In genomic region chr4:119733184-119733880, GRCm38 (mm10) we compare ENCODE assay signal across 8 mouse cellular contexts. TPM values are rescaled to one million over a fixed set of nuclear protein-coding genes. Genes with fewer than 3 reads are reported as not detected.
DNase-seq lines count a peak whose midpoint lies in the region; ATAC-seq and TF ChIP-seq lines count a peak whose summit lies in the region.

Gene Hivep3, plus strand, starts transcription at chr4:119733784.

- intact Hi-C loops in gastrocnemius, adult 2 months (cut with DNase I), result no loop called here

- no peaks in the 10 kb centered on the region; the same call in 1 of the 2 replicates for H3K27me3 ChIP-seq in hindbrain, embryonic 16.5 days (replicated peaks; ENCODE audit: control insufficient read depth, insufficient read depth, low read length)

- TF ChIP-seq CTCF in cortical plate, adult 2 months (IDR thresholded peaks at IDR 0.05; ENCODE audit: extremely low read depth, insufficient read depth, low read length), result no peak
- TF ChIP-seq CTCF in gastrocnemius, adult 2 months (IDR thresholded peaks at IDR 0.05), result no peak

- peak within 1 kb of the TSS; percentile 93 for H3K4me2 ChIP-seq in hindbrain, embryonic 16.5 days (ENCODE audit: low read length)

- no peaks in the 10 kb centered on the region for H3K9me3 ChIP-seq in hindbrain, embryonic 16.5 days (ENCODE audit: control insufficient read depth, low read length)

- WGBS in hindbrain, embryonic 16.5 days, result under 1% methylated on average over 38 of the region's 47 CpGs

- H3K4me3 ChIP-seq in cortical plate, adult 2 months (ENCODE audit: insufficient read depth, low read length), result peak within 1 kb of the TSS; percentile 33
- peak within 1 kb of the TSS; percentile 76 for H3K4me3 ChIP-seq in gastrocnemius, adult 2 months
- peak within 1 kb of the TSS; percentile 84 for H3K4me3 ChIP-seq in hindbrain, embryonic 16.5 days (ENCODE audit: low read length)

- no peak within 1 kb of the TSS for H3K27ac ChIP-seq in cortical plate, adult 2 months (ENCODE audit: insufficient read depth, low read length)
- H3K27ac ChIP-seq in gastrocnemius, adult 2 months, result peak within 1 kb of the TSS; percentile 88
- peak within 1 kb of the TSS; percentile 82 for H3K27ac ChIP-seq in hindbrain, embryonic 16.5 days (ENCODE audit: low read depth, low read length)

- peaks cover 6% of the 10 kb centered on the region; the same call in 1 of the 2 replicates for H3K4me1 ChIP-seq in cortical plate, adult 2 months (ENCODE audit: control insufficient read depth, insufficient read depth, low read length)
- peaks cover 4% of the 10 kb centered on the region; the same call in 1 of the 2 replicates for H3K4me1 ChIP-seq in hindbrain, embryonic 16.5 days (ENCODE audit: control insufficient read depth, insufficient read depth, low read depth, low read length)

- no peaks in the 10 kb centered on the region for H3K36me3 ChIP-seq in hindbrain, embryonic 16.5 days (ENCODE audit: control insufficient read depth, insufficient read depth, low read length)

- peak; percentile 95 for DNase-seq in adipocyte (ENCODE audit: low spot score)
- peak; percentile 100 for DNase-seq in gastrocnemius, adult 2 months
- peak; percentile 97 for DNase-seq in left cerebral cortex, adult 11 months (ENCODE audit: low spot score)
- peak; percentile 100 for DNase-seq in lung, postnatal 36 days
- DNase-seq in retina, embryonic 14.5 days (ENCODE audit: low spot score), result peak; percentile 100
- DNase-seq in thymus, postnatal 36 days, result peak; percentile 100

- peak; percentile 98 for TF ChIP-seq POLR2A in cortical plate, adult 2 months (IDR thresholded peaks at IDR 0.05; ENCODE audit: extremely low read depth, insufficient read depth, low read length)

- ATAC-seq in hindbrain, embryonic 16.5 days, result peak; percentile 98

- H3K9ac ChIP-seq in hindbrain, embryonic 16.5 days (ENCODE audit: low read depth, low read length), result peak within 1 kb of the TSS; percentile 83

RNA-seq across cellular contexts. Expression of gene Hivep3, which starts in this region (rescaled TPM):
- 43.4 and 48.9 TPM in 2 replicates for polyA plus RNA-seq in cortical plate, adult 2 months (2012; rRNA removed)
- 1 to 10 TPM; 1.7 to 3.5 TPM for total RNA-seq in gastrocnemius, adult 2 months (2021)
- polyA plus RNA-seq in hindbrain, embryonic 16.5 days (2015; fragmentation: Nextera tagmentation; extraction: Ambion mirVana), result 16.0 and 17.7 TPM in 2 replicates

Comparison
In these comparisons a context has a peak if more than half of its experiments do, and no peak if none do; other contexts are left out.
1. H3K4me3 ChIP-seq: peak in every context shown above with its lines; median percentile 84 in hindbrain, embryonic 16.5 days; 76 in gastrocnemius, adult 2 months; 33 in cortical plate, adult 2 months.